Mouse (Mus musculus) kidney, postnatal 25 days (tissue): ENCODE results near the gene Urm1.
"Not testable (repeated sequence)": the region's sequence is repeated elsewhere in the genome, so short reads cannot be mapped to it uniquely, and the experiment has no call there.

Experiments
- DNase-seq, 2 experiments: peaks; one replicate each; pipeline ENCODE4 v3.0.0; 2021; ENCODE audit warnings: mixed read lengths in 2 of 2

The Urm1 gene

GRCm38 (mm10) chr2:29820025-29820817 lies at the start of gene Urm1:
Gene Urm1 (plus strand): TSS chr2:29820075.
- peak; percentile 72 to 83 for DNase-seq

- DNase-seq = no peak
These were observed 49.7 kb upstream of the Urm1 start for GRCm38 (mm10) chr2:29770162-29770561.

GRCm38 (mm10) chr2:29771611-29772461 lies 48.0 kb upstream of the Urm1 start:
- DNase-seq = no peak

- DNase-seq = no peak
These were observed 46.6 kb upstream of the Urm1 start for GRCm38 (mm10) chr2:29773323-29773722.

GRCm38 (mm10) chr2:29781256-29781655 lies 38.6 kb upstream of the Urm1 start:
- DNase-seq = not testable (repeated sequence)

- no peak for DNase-seq
These were observed 35.6 kb upstream of the Urm1 start for GRCm38 (mm10) chr2:29784290-29784689.

GRCm38 (mm10) chr2:29787104-29787917 lies 32.6 kb upstream of the Urm1 start, which contains the start of gene Coq4:
Gene Coq4 (plus strand): TSS chr2:29787493.
- DNase-seq = peak; percentile 95

- DNase-seq = peak; percentile 89 to 94
These were observed 31.8 kb upstream of the Urm1 start, which contains the start of gene Trub2 for GRCm38 (mm10) chr2:29787937-29788681. Gene Trub2 (minus strand): TSS chr2:29788502.

- peak in 1 of 2 experiments; percentile 24 for DNase-seq
These were observed 26.9 kb upstream of the Urm1 start for GRCm38 (mm10) chr2:29792772-29793487.

- peak; percentile 98 to 99 for DNase-seq
These were observed 17.6 kb upstream of the Urm1 start, which contains the start of gene Slc27a4 for GRCm38 (mm10) chr2:29802075-29802826. Gene Slc27a4 (plus strand): TSS chr2:29802634.

GRCm38 (mm10) chr2:29802827-29803201 lies 17.1 kb upstream of the Urm1 start:
- no peak for DNase-seq

GRCm38 (mm10) chr2:29803400-29803831 lies 16.5 kb upstream of the Urm1 start:
- DNase-seq = peak; percentile 39 to 66

- DNase-seq = no peak
These were observed 4.0 kb upstream of the Urm1 start for GRCm38 (mm10) chr2:29815678-29816371.

- peak; percentile 81 to 91 for DNase-seq
These were observed 2.2 kb upstream of the Urm1 start for GRCm38 (mm10) chr2:29817426-29818232.

GRCm38 (mm10) chr2:29819363-29819762 lies 512 bp upstream of the Urm1 start:
- no peak for DNase-seq

GRCm38 (mm10) chr2:29826318-29826925 lies 6.5 kb downstream of the Urm1 start:
- DNase-seq = no peak

- peak; percentile 97 to 98 for DNase-seq
These were observed 7.2 kb downstream of the Urm1 start for GRCm38 (mm10) chr2:29826926-29827708.

- no peak for DNase-seq
These were observed 7.8 kb downstream of the Urm1 start for GRCm38 (mm10) chr2:29827709-29828024.
